Mouse (Mus musculus) left cerebral cortex, postnatal 25 days (tissue): Measurements from ENCODE around the gene Lmntd1. TPM values are rescaled to one million over a fixed set of nuclear protein-coding genes. Genes with fewer than 3 reads are reported as not detected.

Source experiments
- DNase-seq, 2 experiments: peaks; one replicate each; pipeline ENCODE4 v3.0.0; 2022; ENCODE audit warnings: low spot score in 2 of 2, mixed read lengths in 1 of 2
- intact Hi-C: fragments of 180-260 bp; cut with DNase I; formaldehyde crosslinking; loops from one replicate; pipeline ENCODE4 v1.15.1; 2025
- total RNA-seq, 2 experiments: library from RNA; stranded (reverse); gene quantifications; 2 replicates each; pipeline ENCODE4 v1.2.3; 2021

Gene Lmntd1
- total RNA-seq, 2 experiments from 2014 or later = 0.96 to 1.3 TPM

DNA sequence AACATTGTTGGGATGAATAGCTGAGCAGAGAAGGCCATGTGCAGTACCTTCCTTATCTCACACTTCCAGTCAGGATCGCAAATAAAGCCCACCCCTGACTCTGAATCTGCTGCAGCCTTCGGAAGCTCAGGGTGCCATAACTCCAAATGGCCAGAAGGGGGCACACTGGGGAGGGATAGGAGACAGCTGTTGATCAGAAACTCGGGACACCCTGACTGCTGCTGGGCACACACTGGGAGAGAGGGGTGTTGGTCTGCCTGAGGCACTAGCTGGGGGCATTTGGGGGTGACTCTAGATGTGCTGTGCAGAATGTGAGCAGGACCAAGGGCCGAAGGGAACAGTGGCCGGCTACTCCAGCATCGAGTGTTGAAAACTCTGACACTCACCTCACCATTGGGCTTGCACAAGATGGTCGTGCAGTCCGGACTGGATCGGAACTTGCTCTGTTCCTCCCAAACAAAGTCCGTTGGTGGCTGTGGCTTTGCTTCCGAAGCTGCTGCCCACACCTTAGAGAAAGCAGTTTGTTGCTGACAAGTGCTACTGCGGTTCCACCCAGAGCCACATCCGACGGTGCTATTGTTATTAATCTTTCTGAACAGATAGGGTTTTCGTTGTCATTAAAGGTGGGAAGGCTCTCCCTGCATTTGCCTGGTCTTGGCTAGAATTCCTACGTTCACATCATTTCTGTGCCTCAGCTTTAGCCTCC is 197.0 kb downstream of the Lmntd1 start:
- DNase-seq = no peak
- intact Hi-C loops = no loop called here

GRCm38 (mm10) chr6:145404369-145405051 is 209.6 kb downstream of the Lmntd1 start:
- no peak for DNase-seq

DNA sequence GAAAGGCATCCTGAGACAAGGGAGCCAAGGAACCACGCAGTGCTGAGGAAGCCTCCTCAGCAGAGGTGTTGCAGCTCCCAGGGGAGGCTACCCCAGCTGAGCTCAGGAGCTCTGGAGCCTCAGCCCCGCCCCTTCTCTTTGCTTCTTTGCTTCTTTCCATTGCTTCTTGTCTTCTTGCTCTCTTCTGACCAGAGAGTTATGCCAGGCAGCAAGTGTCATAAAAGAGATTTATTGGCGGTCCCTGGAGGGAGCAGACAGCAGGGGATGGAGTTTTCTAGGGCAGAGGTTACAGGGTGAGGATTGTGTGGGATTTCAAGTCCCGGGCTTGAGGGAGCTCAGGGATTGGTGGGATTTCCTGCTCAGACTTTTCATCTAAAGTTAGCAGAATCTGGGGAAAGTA is 213.0 kb downstream of the Lmntd1 start:
- DNase-seq = no peak
- intact Hi-C loops = no loop called here

More at GRCm38 (mm10) chr6:145404369-145405051, 209.6 kb downstream of the Lmntd1 start:
- intact Hi-C loops = no loop called here

GRCm38 (mm10) chr6:145397881-145398280 is 216.2 kb downstream of the Lmntd1 start:
- intact Hi-C loops = no loop called here
- no peak for DNase-seq

DNA sequence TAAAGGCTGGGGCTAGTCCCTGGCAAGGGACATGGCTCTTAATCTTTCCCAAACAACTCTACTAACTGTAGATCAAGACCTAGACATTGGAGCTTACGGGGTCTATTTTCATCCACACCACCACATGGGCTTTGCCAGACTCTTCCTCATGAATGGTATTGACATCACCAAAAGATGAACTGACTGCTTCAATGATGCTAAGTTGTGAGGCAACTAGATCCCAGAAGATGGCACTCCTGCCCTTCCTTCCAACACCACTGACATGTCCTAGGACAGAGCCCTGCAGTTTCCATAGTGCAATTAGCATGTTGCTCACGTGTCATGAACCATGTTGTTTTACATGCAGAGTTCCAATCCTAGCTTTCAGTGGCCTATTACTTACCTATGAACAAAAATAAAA is 217.6 kb downstream of the Lmntd1 start:
- peak in 1 of 2 experiments; percentile 25 for DNase-seq
- intact Hi-C loops = no loop called here

DNA sequence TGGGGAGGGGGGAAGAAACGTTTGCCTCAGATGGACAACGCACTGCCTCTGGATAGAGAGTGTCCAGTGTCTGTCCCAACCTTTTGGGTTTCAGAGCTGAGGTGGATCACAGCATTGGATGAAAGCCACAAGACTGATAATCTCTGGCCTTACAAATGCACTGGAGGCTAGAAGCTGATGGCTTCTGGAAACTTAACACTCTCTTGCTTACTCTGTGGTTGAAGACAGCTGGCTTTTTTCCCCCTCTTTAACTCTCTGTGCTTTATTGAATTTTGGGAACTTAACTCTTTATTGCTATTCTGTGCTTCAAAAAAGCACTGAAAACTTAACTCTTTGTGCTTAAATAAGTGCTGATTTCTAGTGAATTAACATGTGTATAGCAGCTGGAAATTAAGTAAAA is 223.7 kb downstream of the Lmntd1 start:
- DNase-seq = no peak
- intact Hi-C loops = loop anchor here (1.0 kb wide), 1 partner anchor 892 kb away; no protein-coding TSS in a partner anchor

DNA sequence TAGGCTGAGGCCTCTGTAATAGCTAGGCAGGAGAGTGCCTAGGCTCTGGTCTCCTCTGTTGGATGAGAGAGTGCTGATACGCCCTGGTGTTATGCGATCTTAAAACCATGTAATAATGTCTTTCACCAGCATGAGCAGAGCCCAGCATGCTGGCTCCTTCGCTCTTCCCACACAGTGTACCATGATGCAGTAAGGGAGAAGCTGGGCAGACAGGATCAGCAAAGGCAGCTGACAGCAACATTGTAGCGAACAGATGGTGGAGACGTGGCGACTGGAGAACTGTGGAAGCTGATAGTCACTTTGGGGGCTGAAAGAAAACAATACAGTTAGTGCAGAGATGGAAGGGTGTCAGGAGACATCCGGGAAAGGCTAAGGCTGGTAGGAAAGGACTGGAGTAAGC is 224.2 kb downstream of the Lmntd1 start:
- DNase-seq = peak; percentile 72 to 92
- intact Hi-C loops = loop anchor here (1.0 kb wide), 1 partner anchor 892 kb away; no protein-coding TSS in a partner anchor

- intact Hi-C loops = no loop called here
- peak; percentile 58 to 82 for DNase-seq
Observed at GRCm38 (mm10) chr6:145387378-145387777, 226.7 kb downstream of the Lmntd1 start.

DNA sequence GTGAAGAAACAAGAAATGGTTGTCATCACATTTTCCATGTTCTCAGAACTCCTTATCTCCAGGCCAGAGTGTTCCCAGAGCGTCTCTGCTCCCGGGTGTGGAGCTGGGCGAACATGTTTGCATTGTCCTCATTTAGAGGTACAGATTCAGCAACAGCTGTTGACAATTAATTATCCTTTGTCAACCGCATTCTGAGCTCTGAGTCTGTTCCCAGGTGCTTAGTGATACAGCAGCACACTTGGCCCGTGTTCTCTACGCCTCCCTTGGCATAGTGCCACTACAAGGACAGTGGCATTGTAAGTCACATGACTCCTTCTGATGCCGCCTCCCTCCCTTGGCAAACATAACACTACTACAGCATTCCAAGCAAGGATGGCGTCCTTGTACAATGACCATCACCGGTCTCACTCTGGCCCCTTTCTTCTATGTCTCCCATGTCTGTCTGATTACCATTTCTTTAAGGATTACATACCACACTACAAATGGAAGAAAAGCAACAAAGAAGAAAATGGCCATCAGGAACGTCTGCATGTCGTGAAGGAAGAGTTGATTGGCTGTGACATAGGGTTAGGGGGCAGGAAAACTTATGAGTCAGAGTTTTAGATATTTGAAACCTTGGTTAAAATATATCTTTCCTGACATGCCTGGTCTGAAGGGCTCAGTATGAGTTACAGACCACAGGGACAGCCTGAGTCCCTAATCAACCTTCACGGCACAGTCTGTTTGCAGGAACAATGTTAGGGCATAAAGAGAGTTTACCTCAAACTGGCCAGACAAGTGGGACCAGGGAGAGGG is 231.3 kb downstream of the Lmntd1 start:
- intact Hi-C loops = no loop called here
- no peak for DNase-seq

- no peak for DNase-seq
- intact Hi-C loops = no loop called here
Observed at GRCm38 (mm10) chr6:145380961-145381360, 233.2 kb downstream of the Lmntd1 start.

- intact Hi-C loops = no loop called here
- peak in 1 of 2 experiments; percentile 30 for DNase-seq
Observed at GRCm38 (mm10) chr6:145379175-145379574, 234.9 kb downstream of the Lmntd1 start.

GRCm38 (mm10) chr6:145378689-145379088 is 235.4 kb downstream of the Lmntd1 start:
- no peak for DNase-seq
- intact Hi-C loops = no loop called here

GRCm38 (mm10) chr6:145374372-145374771 is 239.7 kb downstream of the Lmntd1 start:
- intact Hi-C loops = loop anchor here (5.0 kb wide), 1 partner anchor 908 kb away; no protein-coding TSS in a partner anchor
- DNase-seq = no peak

GRCm38 (mm10) chr6:145373712-145374221 is 240.4 kb downstream of the Lmntd1 start:
- DNase-seq = peak; percentile 77 to 95
- intact Hi-C loops = loop anchor here (5.0 kb wide), 1 partner anchor 909 kb away; no protein-coding TSS in a partner anchor

- DNase-seq = no peak
- intact Hi-C loops = loop anchor here (5.0 kb wide), 1 partner anchor 910 kb away; no protein-coding TSS in a partner anchor
Observed at GRCm38 (mm10) chr6:145372066-145372465, 242.1 kb downstream of the Lmntd1 start.

- intact Hi-C loops = loop anchor here (5.0 kb wide), 1 partner anchor 911 kb away; no protein-coding TSS in a partner anchor
- DNase-seq = no peak
Observed at GRCm38 (mm10) chr6:145371586-145371985, 242.5 kb downstream of the Lmntd1 start.

DNA sequence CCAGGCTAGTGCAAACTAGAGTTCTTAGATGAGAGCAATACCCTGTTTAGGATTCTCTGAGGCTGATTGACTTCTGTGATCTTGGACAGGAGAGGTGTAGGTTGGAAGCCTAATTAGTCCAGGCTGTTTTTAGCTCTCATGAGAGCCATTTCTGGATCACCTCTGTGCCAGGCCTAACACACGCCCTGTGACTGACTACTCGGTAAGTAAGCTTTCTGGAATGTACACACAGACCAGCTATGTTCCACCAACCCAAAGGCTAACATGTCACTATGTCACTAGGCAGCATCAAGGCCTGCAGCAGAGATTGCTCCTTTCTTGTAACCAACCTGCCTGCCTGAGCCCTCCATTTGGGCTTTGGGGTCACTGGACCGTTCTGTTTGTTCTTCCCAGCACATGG is 243.8 kb downstream of the Lmntd1 start:
- no peak for DNase-seq
- intact Hi-C loops = loop anchor here (5.0 kb wide), 1 partner anchor 912 kb away; no protein-coding TSS in a partner anchor

DNA sequence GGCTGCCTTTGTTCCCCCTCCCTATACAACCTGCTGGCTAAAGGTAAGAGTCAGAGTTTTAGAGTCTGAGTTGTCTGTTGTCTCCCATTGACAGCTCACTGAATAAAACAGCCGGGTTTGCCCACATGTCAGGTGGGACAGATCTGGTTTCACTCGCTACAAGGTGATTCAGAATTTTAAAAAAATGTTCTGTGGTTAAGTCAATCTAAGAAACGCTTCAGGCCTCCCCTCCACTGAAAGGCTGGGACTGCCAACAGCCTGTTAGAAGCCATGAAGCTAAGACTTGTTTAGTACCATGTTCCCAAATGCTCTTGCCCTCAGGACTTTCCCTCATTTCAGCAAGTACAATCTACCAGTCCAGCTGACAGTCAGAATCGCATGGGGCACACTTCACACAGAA is 244.8 kb downstream of the Lmntd1 start:
- no peak for DNase-seq
- intact Hi-C loops = no loop called here

GRCm38 (mm10) chr6:145366488-145366887 is 247.6 kb downstream of the Lmntd1 start:
- no peak for DNase-seq
- intact Hi-C loops = no loop called here

- intact Hi-C loops = loop anchor here (5.0 kb wide), 2 partner anchors 59 to 79 kb away; no protein-coding TSS in a partner anchor
- DNase-seq = no peak
Observed at GRCm38 (mm10) chr6:145363698-145364097, 250.4 kb downstream of the Lmntd1 start.
